Mouse (Mus musculus): ENCODE results near the gene Zranb2. TPM values are rescaled to one million over a fixed set of nuclear protein-coding genes. Genes with fewer than 3 reads are reported as not detected.
A peak's percentile ranks its signal among the peaks of the same experiment; 100 is the strongest.

Zranb2 gene
- polyA plus RNA-seq (2011; ENCODE audit: insufficient read depth, insufficient read length, low replicate concordance, missing spikeins) = 77.2 and 89.2 TPM in 2 replicates

DNA sequence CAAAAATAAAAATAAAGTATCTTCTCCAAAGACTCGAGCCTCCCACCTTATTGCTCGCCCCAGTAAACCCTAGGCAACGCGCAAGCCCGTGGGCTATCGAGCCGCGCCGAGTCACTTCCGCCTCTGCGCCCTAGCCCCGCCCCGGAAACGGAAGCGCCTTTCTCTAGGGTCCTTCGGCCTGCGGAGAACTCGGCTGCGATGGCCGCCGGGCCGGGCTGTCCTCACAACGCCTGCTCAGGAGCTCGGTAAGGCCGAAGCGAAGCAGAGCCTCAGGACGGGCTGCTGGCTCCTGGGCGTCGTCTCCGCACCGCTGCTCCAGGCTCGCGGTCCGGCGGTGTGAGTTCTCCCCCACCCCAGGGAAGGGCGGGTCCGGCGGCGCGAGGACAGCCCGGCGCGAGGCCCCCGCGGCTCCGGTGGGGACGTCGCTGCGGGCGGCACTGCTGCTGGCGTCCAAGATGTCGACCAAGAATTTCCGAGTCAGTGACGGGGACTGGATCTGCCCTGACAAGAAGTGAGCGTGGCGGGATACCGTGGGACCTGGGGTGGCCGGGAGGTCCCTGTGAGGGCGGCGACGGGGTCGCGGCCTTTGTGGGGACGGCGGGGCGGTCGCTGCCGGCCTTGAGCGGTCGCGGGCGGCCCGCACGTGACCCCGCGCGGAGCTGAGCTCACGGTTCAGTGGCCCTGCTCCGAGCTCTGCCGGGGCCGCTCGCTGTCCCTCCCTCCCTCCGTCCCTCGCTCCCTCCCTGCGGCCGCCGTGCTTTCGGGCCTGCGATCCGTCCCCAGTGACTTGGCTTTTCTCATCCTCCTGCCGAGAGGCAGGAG is at the start of gene Zranb2:
Zranb2 (plus strand) TSS at position 197 of the 822 bp plus-strand sequence.
- Histone ChIP-seq H3K4me1 (ENCODE audit: control insufficient read depth, insufficient read depth, low read length) (no peaks in the 10 kb centered on the region; the same call in 1 of the 2 replicates), H3K27ac (ENCODE audit: control insufficient read depth, insufficient read depth, low read depth, low read length, poor library complexity) (peak within 1 kb of the TSS; percentile 91), H3K4me3 (replicated peaks; ENCODE audit: control insufficient read depth, low read depth, low read length) (peak within 1 kb of the TSS; percentile 93)
- TF ChIP-seq POLR2A (IDR thresholded peaks at IDR 0.05; ENCODE audit: borderline replicate concordance, control insufficient read depth, low read depth, low read length) = peak; percentile 38; the same call in 1 of the 2 replicates
- TF ChIP-seq CTCF (IDR thresholded peaks at IDR 0.05; ENCODE audit: control insufficient read depth, insufficient read depth, low read length) = no peak
- under 1% methylated on average over 91 of the region's 91 CpGs for WGBS

DNA sequence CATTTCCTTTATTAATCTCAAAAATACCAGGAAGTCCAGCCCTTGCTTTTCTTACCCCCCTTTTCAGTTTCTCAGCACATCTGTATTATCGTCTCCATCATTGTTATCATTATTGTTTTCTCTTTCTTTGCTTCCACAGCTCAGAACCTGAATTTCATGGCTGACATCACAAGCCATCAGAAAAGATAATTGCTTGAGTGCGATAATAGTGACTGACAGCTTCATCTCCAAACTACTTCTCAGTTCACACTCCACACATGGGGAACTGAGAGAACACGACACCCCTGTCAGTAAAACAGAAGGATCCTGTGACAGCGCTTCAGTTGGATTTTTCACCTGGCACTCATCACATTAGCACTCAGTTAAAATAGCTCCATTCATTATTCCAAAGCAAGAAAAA is 41.9 kb upstream of the Zranb2 start:
- Histone ChIP-seq H3K4me1 (ENCODE audit: control insufficient read depth, insufficient read depth, low read length) (no peaks in the 10 kb centered on the region), H3K27ac (ENCODE audit: control insufficient read depth, insufficient read depth, low read depth, low read length, poor library complexity) (no peak overlapping the region), H3K4me3 (replicated peaks; ENCODE audit: control insufficient read depth, low read depth, low read length) (no peak overlapping the region)
- WGBS = 69% methylated on average over 4 of the region's 4 CpGs
- TF ChIP-seq CTCF (IDR thresholded peaks at IDR 0.05; ENCODE audit: control insufficient read depth, insufficient read depth, low read length) (no peak), POLR2A (IDR thresholded peaks at IDR 0.05; ENCODE audit: borderline replicate concordance, control insufficient read depth, low read depth, low read length) (no peak)

DNA sequence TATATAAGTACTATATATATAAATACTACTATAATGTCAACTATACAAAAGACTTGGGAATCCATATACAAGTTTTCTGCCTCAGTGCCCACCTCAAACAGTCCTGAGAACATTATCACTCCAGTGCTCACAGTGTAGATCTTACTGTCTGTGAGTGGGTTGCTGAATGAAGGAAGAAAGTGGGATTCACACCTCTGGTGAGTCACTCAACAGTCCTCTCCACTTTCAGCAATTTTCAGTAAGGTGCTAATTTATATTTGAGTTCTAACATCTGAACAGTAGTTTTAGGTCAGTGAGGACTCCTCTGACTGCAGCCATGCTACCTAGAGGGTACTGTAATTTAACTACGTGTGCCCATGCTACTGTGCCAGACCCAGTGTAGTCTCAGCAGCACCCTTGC is 31.7 kb upstream of the Zranb2 start:
- Histone ChIP-seq H3K27ac (ENCODE audit: control insufficient read depth, insufficient read depth, low read depth, low read length, poor library complexity) (no peak overlapping the region), H3K4me3 (replicated peaks; ENCODE audit: control insufficient read depth, low read depth, low read length) (no peak overlapping the region), H3K4me1 (ENCODE audit: control insufficient read depth, insufficient read depth, low read length) (no peaks in the 10 kb centered on the region)
- TF ChIP-seq POLR2A (IDR thresholded peaks at IDR 0.05; ENCODE audit: borderline replicate concordance, control insufficient read depth, low read depth, low read length) (no peak), CTCF (IDR thresholded peaks at IDR 0.05; ENCODE audit: control insufficient read depth, insufficient read depth, low read length) (no peak)
- WGBS = 57% methylated on average over 1 of the region's 1 CpGs

DNA sequence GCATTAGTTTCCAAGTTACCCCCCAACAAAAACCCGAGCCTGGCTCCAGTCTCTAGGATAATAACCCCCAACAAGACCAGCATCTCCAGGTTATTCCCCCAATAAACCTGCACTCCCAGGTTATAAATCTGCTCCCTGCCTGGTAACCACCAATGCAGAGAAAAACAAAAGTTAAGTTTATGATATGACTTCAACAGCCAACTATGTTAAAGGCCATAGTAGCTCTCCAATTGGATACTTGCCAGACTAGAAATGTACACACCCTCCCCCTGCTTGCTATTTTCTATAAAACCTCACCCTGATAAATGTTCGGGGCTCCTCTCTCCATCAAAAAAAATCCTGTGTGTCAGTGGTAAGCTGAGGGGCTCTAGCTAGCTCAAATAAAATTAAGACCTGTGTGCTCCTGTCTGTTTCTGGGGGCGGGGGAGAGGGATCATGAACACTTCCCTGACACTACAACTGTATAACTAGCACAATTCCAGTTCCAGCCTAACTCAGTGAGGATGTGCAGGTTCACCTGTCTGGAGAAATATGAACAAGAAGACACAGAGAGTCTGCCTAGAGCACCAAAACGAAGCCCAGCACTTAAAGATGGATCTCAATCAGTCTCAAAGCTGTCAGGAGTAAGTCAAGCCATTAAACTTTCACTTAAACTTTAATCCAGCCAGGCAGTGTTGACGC is 19.7 kb upstream of the Zranb2 start:
- WGBS = 68% methylated on average over 5 of the region's 5 CpGs
- Histone ChIP-seq H3K27ac (ENCODE audit: control insufficient read depth, insufficient read depth, low read depth, low read length, poor library complexity) (no peak overlapping the region), H3K4me3 (replicated peaks; ENCODE audit: control insufficient read depth, low read depth, low read length) (no peak overlapping the region), H3K4me1 (ENCODE audit: control insufficient read depth, insufficient read depth, low read length) (no peaks in the 10 kb centered on the region; the same call in 1 of the 2 replicates)
- no peak for TF ChIP-seq CTCF (IDR thresholded peaks at IDR 0.05; ENCODE audit: control insufficient read depth, insufficient read depth, low read length)
- TF ChIP-seq POLR2A (IDR thresholded peaks at IDR 0.05; ENCODE audit: borderline replicate concordance, control insufficient read depth, low read depth, low read length) = no peak

DNA sequence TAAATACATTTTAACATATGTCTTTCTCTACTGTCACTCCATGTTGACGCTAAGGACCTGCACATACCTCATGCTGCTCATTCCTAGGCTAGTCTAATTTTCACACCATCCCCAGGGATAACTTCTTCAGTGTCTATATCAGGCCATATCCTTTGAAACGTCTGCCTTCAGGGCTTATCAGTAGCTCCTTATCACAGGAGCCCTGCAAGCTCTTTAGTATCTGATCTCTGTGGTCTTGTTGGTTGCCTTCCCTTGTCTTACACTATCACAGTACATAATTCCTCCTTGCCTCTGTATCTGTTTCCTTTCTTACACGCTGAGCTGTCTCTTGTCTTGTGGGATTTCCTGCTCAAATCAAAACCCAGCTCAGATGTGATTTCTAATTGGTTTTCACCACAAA is 17.5 kb upstream of the Zranb2 start:
- Histone ChIP-seq H3K4me3 (replicated peaks; ENCODE audit: control insufficient read depth, low read depth, low read length) (no peak overlapping the region), H3K27ac (ENCODE audit: control insufficient read depth, insufficient read depth, low read depth, low read length, poor library complexity) (no peak overlapping the region), H3K4me1 (ENCODE audit: control insufficient read depth, insufficient read depth, low read length) (no peaks in the 10 kb centered on the region; the same call in 1 of the 2 replicates)
- TF ChIP-seq POLR2A (IDR thresholded peaks at IDR 0.05; ENCODE audit: borderline replicate concordance, control insufficient read depth, low read depth, low read length) = no peak
- TF ChIP-seq CTCF (IDR thresholded peaks at IDR 0.05; ENCODE audit: control insufficient read depth, insufficient read depth, low read length) = no peak
- 32% methylated on average over 3 of the region's 3 CpGs for WGBS

DNA sequence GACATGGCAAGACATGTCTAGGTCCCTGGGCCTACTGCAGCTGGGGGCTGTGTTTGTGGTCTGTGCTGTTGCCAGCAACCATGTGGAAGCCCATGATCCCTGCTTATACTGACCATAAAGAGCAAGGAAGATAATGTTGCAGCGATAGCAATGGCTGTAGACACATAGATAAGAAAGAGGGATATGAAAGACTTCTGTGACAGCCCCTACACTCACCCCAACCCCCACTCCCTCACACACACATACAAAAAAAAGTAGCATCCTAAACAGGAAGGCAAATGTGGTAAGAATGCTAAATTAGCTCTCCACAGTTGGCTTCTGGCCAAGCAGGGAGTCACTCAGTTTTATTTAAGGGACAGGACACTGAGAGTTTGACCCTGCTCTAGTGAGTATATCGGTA is 16.0 kb upstream of the Zranb2 start:
- 31% methylated on average over 2 of the region's 2 CpGs for WGBS
- TF ChIP-seq CTCF (IDR thresholded peaks at IDR 0.05; ENCODE audit: control insufficient read depth, insufficient read depth, low read length) (no peak), POLR2A (IDR thresholded peaks at IDR 0.05; ENCODE audit: borderline replicate concordance, control insufficient read depth, low read depth, low read length) (no peak)
- no peak overlapping the region for H3K27ac ChIP-seq (ENCODE audit: control insufficient read depth, insufficient read depth, low read depth, low read length, poor library complexity)

DNA sequence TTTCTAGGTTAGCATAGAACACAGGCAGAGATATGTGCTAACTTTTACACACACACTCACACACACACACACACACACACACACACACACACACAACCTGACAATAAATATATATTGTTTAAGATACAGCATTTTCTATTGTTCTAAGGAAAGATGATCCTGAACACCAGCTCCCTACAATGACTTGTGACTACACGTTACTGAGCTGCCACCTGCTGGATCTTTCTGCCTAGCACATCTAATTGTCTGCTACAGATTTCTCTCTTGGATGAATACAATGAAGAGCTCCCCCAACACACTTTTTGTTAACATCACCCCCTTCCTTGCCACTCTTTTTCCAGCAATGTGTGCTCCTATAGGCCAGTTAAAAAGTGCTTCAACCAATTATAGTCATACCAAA is 13.5 kb upstream of the Zranb2 start:
- WGBS = 3% methylated on average over 1 of the region's 1 CpGs
- no peaks in the 10 kb centered on the region; the same call in 1 of the 2 replicates for H3K4me1 ChIP-seq (ENCODE audit: control insufficient read depth, insufficient read depth, low read length)
- H3K4me3 ChIP-seq (replicated peaks; ENCODE audit: control insufficient read depth, low read depth, low read length) = no peak overlapping the region
- H3K27ac ChIP-seq (ENCODE audit: control insufficient read depth, insufficient read depth, low read depth, low read length, poor library complexity) = no peak overlapping the region
- TF ChIP-seq POLR2A (IDR thresholded peaks at IDR 0.05; ENCODE audit: borderline replicate concordance, control insufficient read depth, low read depth, low read length) (no peak), CTCF (IDR thresholded peaks at IDR 0.05; ENCODE audit: control insufficient read depth, insufficient read depth, low read length) (no peak)

More for the DNA sequence above, 16.0 kb upstream of the Zranb2 start:
- H3K4me1 ChIP-seq (ENCODE audit: control insufficient read depth, insufficient read depth, low read length) = no peaks in the 10 kb centered on the region; the same call in 1 of the 2 replicates
- H3K4me3 ChIP-seq (replicated peaks; ENCODE audit: control insufficient read depth, low read depth, low read length) = no peak overlapping the region

DNA sequence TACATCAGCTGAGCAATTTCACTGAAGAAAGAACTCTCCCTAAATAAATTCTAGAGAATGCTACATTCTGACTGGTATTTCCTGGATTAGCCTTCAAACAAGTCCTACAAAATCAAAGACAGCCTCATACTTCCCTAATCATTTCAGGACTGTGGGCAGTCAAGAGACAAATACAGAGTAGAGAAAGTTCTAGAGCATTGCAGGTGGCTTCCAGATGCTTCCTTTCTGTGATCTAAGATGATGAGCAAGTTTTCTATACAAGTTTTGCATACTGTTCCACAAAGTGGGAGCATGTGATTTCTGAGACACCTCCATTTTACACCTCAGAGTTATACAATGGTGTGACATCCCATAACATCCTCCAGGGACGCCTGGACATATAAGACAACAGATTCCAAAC is 10.1 kb upstream of the Zranb2 start:
- H3K4me3 ChIP-seq (replicated peaks; ENCODE audit: control insufficient read depth, low read depth, low read length) = no peak overlapping the region
- no peak for TF ChIP-seq CTCF (IDR thresholded peaks at IDR 0.05; ENCODE audit: control insufficient read depth, insufficient read depth, low read length)
- H3K4me1 ChIP-seq (ENCODE audit: control insufficient read depth, insufficient read depth, low read length) = no peaks in the 10 kb centered on the region
- no peak overlapping the region for H3K27ac ChIP-seq (ENCODE audit: control insufficient read depth, insufficient read depth, low read depth, low read length, poor library complexity)
- WGBS = 16% methylated on average over 1 of the region's 1 CpGs

All from bone marrow, adult 2 months (tissue).